Mouse (Mus musculus): ENCODE data around the gene Camta2. TPM values are rescaled to one million over a fixed set of nuclear protein-coding genes. Genes with fewer than 3 reads are reported as not detected.

The Camta2 gene
- polyA plus RNA-seq, 1 experiment from 2014 or later, result 9.1 TPM

DNA sequence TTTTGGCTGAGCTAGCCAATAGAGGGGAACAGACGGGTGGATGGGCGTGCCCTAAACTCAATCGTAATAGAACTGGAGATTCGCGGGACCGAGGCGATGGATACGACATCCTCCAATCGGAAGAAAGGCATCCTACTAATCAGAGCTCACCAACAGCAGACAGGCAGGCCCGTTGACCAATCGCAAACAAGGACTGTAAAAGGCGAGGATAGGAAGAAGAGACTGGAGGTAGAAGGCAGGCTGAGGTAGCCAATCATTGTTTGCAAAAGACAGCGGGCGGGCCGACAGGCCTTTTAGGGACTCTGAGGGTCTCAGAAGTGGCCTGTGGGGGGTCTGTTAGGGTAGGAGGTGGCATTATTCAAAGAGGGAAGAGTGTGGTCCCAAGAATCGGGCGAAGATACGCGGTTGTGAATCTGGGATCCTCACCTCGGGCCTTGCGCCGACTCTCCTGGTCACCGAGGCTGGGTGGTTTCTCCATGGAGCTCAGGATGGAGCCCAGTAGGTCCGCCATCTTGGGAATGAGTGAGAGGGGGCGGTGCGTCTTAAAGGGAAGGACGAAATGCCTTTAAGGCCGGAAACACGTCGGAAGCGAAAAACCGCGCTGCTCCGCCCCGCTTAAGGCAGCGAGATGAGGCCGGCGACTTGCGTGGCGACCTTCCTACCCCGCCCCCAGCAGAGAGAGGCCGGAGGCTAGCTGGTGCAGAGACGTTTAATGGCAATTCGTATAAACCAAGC lies 19.0 kb downstream of the Camta2 start, which contains the start of gene Spag7:
Gene Spag7 (minus strand): TSS at position 646 of the 735 bp plus-strand sequence.
- DNase-seq (ENCODE audit: extremely low spot score, low spot score), result peak; percentile 96
- peak within 1 kb of the TSS; percentile 96 for H3K27ac ChIP-seq
- no peaks in the 10 kb centered on the region for H3K9me3 ChIP-seq
- no peaks in the 10 kb centered on the region for H3K27me3 ChIP-seq (ENCODE audit: poor library complexity, severe bottlenecking)
- H3K4me1 ChIP-seq, result peaks cover 47% of the 10 kb centered on the region
- under 1% methylated on average over 44 of the region's 44 CpGs for WGBS
- H3K36me3 ChIP-seq (replicated peaks), result peaks cover 60% of the 10 kb centered on the region
- peak within 1 kb of the TSS; percentile 72 for H3K4me3 ChIP-seq

GRCm38 (mm10) chr11:70668335-70668770 lies 19.6 kb downstream of the Camta2 start:
- Histone ChIP-seq H3K27me3 (ENCODE audit: poor library complexity, severe bottlenecking) (no peaks in the 10 kb centered on the region), H3K36me3 (replicated peaks) (peaks cover 61% of the 10 kb centered on the region), H3K9me3 (no peaks in the 10 kb centered on the region), H3K4me1 (peaks cover 45% of the 10 kb centered on the region), H3K4me3 (peak overlapping the region; percentile 72), H3K27ac (peak overlapping the region; percentile 96)
- DNase-seq (ENCODE audit: extremely low spot score, low spot score), result no peak
- WGBS, result 2% methylated on average over 15 of the region's 15 CpGs

- H3K9me3 ChIP-seq, result no peaks in the 10 kb centered on the region
- peaks cover 47% of the 10 kb centered on the region for H3K4me1 ChIP-seq
- peaks cover 66% of the 10 kb centered on the region for H3K36me3 ChIP-seq (replicated peaks)
- no peaks in the 10 kb centered on the region for H3K27me3 ChIP-seq (ENCODE audit: poor library complexity, severe bottlenecking)
- H3K27ac ChIP-seq, result peak overlapping the region; percentile 96
- whole genome bisulfite sequencing, result 75% methylated on average over 14 of the region's 14 CpGs
- H3K4me3 ChIP-seq, result peak overlapping the region; percentile 72
- DNase-seq (ENCODE audit: extremely low spot score, low spot score), result no peak
Observed at GRCm38 (mm10) chr11:70667271-70668150, 20.4 kb downstream of the Camta2 start.

- H3K4me1 ChIP-seq, result peaks cover 44% of the 10 kb centered on the region
- WGBS, result 96% methylated on average over 8 of the region's 8 CpGs
- H3K27ac ChIP-seq, result no peak overlapping the region
- no peaks in the 10 kb centered on the region for H3K27me3 ChIP-seq (ENCODE audit: poor library complexity, severe bottlenecking)
- no peaks in the 10 kb centered on the region for H3K9me3 ChIP-seq
- peaks cover 66% of the 10 kb centered on the region for H3K36me3 ChIP-seq (replicated peaks)
- DNase-seq (ENCODE audit: extremely low spot score, low spot score), result no peak
- H3K4me3 ChIP-seq, result no peak overlapping the region
Observed at GRCm38 (mm10) chr11:70666687-70667086, 21.2 kb downstream of the Camta2 start.

- Histone ChIP-seq H3K9me3 (no peaks in the 10 kb centered on the region), H3K4me3 (no peak overlapping the region), H3K4me1 (peaks cover 25% of the 10 kb centered on the region), H3K27me3 (ENCODE audit: poor library complexity, severe bottlenecking) (no peaks in the 10 kb centered on the region), H3K36me3 (replicated peaks) (peaks cover 76% of the 10 kb centered on the region), H3K27ac (no peak overlapping the region)
- no peak for DNase-seq (ENCODE audit: extremely low spot score, low spot score)
- WGBS, result 94% methylated on average over 9 of the region's 9 CpGs
Observed at GRCm38 (mm10) chr11:70664741-70665140, 23.2 kb downstream of the Camta2 start.

GRCm38 (mm10) chr11:70663957-70664356 lies 23.9 kb downstream of the Camta2 start:
- H3K27ac ChIP-seq, result no peak overlapping the region
- peaks cover 82% of the 10 kb centered on the region for H3K36me3 ChIP-seq (replicated peaks)
- no peaks in the 10 kb centered on the region for H3K9me3 ChIP-seq
- no peak overlapping the region for H3K4me3 ChIP-seq
- 91% methylated on average over 6 of the region's 6 CpGs for WGBS
- DNase-seq (ENCODE audit: extremely low spot score, low spot score), result no peak
- H3K27me3 ChIP-seq (ENCODE audit: poor library complexity, severe bottlenecking), result no peaks in the 10 kb centered on the region
- H3K4me1 ChIP-seq, result peaks cover 22% of the 10 kb centered on the region

- 89% methylated on average over 8 of the region's 8 CpGs for WGBS
- peaks cover 82% of the 10 kb centered on the region for H3K36me3 ChIP-seq (replicated peaks)
- DNase-seq (ENCODE audit: extremely low spot score, low spot score), result no peak
Observed at GRCm38 (mm10) chr11:70663101-70663500, 24.8 kb downstream of the Camta2 start.

GRCm38 (mm10) chr11:70660571-70660970 lies 27.3 kb downstream of the Camta2 start:
- H3K4me1 ChIP-seq, result peaks cover 37% of the 10 kb centered on the region
- DNase-seq (ENCODE audit: extremely low spot score, low spot score), result no peak
- peaks cover 63% of the 10 kb centered on the region for H3K36me3 ChIP-seq (replicated peaks)
- no peaks in the 10 kb centered on the region for H3K27me3 ChIP-seq (ENCODE audit: poor library complexity, severe bottlenecking)
- WGBS, result 93% methylated on average over 8 of the region's 8 CpGs
- H3K27ac ChIP-seq, result no peak overlapping the region
- no peaks in the 10 kb centered on the region for H3K9me3 ChIP-seq
- no peak overlapping the region for H3K4me3 ChIP-seq

More at GRCm38 (mm10) chr11:70663101-70663500, 24.8 kb downstream of the Camta2 start:
- no peaks in the 10 kb centered on the region for H3K9me3 ChIP-seq
- H3K4me1 ChIP-seq, result peaks cover 27% of the 10 kb centered on the region
- H3K27ac ChIP-seq, result no peak overlapping the region
- H3K4me3 ChIP-seq, result no peak overlapping the region
- H3K27me3 ChIP-seq (ENCODE audit: poor library complexity, severe bottlenecking), result no peaks in the 10 kb centered on the region

DNA sequence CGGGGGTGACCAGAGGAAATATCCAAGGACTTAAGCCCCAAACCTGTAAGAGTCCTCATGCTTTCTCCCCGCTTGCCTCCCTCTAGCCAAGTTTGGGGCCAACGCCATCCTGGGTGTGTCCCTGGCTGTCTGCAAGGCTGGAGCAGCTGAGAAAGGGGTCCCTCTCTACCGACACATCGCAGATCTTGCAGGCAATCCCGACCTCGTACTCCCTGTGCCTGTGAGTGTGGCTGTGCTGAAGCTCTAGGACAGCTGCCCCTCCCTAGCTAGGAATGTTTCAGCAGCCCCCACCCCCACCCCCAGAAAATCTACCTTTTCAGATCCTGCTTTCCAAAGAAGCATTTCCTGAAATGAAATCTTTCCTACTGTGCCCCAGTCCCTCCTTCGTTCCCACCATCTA lies 29.0 kb downstream of the Camta2 start:
- WGBS, result 87% methylated on average over 8 of the region's 8 CpGs

GRCm38 (mm10) chr11:70658521-70658920 lies 29.4 kb downstream of the Camta2 start:
- H3K27ac ChIP-seq, result no peak overlapping the region
- no peaks in the 10 kb centered on the region for H3K27me3 ChIP-seq (ENCODE audit: poor library complexity, severe bottlenecking)
- 0 out of 2 replicates have a peak overlapping the region, but pooled peaks have one; percentile 99 for H3K4me3 ChIP-seq
- WGBS, result 91% methylated on average over 5 of the region's 5 CpGs
- H3K9me3 ChIP-seq, result no peaks in the 10 kb centered on the region
- DNase-seq (ENCODE audit: extremely low spot score, low spot score), result no peak
- H3K36me3 ChIP-seq (replicated peaks), result peaks cover 43% of the 10 kb centered on the region
- peaks cover 44% of the 10 kb centered on the region for H3K4me1 ChIP-seq

More for the DNA sequence above, 29.0 kb downstream of the Camta2 start:
- Histone ChIP-seq H3K4me1 (peaks cover 44% of the 10 kb centered on the region), H3K36me3 (replicated peaks) (peaks cover 47% of the 10 kb centered on the region), H3K9me3 (no peaks in the 10 kb centered on the region), H3K27me3 (ENCODE audit: poor library complexity, severe bottlenecking) (no peaks in the 10 kb centered on the region), H3K27ac (no peak overlapping the region), H3K4me3 (no peak overlapping the region)
- DNase-seq (ENCODE audit: extremely low spot score, low spot score), result no peak

DNA sequence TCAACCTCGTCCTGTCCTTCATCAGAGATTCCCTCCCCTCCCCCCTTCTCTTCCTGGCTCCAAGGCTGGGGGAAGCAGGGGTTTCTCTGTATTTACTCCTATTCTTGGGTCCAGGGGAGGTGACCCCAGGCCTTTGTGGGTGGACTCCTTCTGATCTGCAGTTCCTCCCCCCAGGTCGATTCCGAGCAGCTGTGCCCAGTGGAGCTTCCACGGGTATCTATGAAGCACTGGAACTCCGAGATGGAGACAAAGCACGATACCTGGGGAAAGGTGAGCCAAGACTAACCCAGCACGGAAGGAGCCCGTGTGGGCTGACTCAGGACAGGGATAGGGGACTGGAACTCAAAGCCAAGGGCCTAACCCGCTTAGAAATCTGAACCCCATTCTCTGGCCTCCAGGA lies 29.9 kb downstream of the Camta2 start:
- WGBS, result 54% methylated on average over 9 of the region's 9 CpGs
- no peaks in the 10 kb centered on the region for H3K9me3 ChIP-seq
- H3K27me3 ChIP-seq (ENCODE audit: poor library complexity, severe bottlenecking), result no peaks in the 10 kb centered on the region
- DNase-seq (ENCODE audit: extremely low spot score, low spot score), result no peak
- H3K36me3 ChIP-seq (replicated peaks), result peaks cover 40% of the 10 kb centered on the region
- peak overlapping the region; percentile 99 for H3K4me3 ChIP-seq
- H3K27ac ChIP-seq, result peak overlapping the region; percentile 99
- peaks cover 46% of the 10 kb centered on the region for H3K4me1 ChIP-seq

- DNase-seq (ENCODE audit: extremely low spot score, low spot score), result no peak
- no peaks in the 10 kb centered on the region for H3K9me3 ChIP-seq
- H3K36me3 ChIP-seq (replicated peaks), result peaks cover 40% of the 10 kb centered on the region
- H3K27ac ChIP-seq, result peak overlapping the region; percentile 99
- H3K27me3 ChIP-seq (ENCODE audit: poor library complexity, severe bottlenecking), result no peaks in the 10 kb centered on the region
- 54% methylated on average over 6 of the region's 6 CpGs for WGBS
- peak overlapping the region; percentile 99 for H3K4me3 ChIP-seq
- H3K4me1 ChIP-seq, result peaks cover 49% of the 10 kb centered on the region
Observed at GRCm38 (mm10) chr11:70657573-70657972, 30.3 kb downstream of the Camta2 start.

Measured in forebrain, embryonic 10.5 days (tissue).